Mouse (Mus musculus) Patski (cell line): ENCODE data around the gene Gm28047. TPM values are rescaled to one million over a fixed set of nuclear protein-coding genes. Genes with fewer than 3 reads are reported as not detected.
"Not testable (repeated sequence)": the region's sequence is repeated elsewhere in the genome, so short reads cannot be mapped to it uniquely, and the experiment has no call there.

Experiments used
- ATAC-seq: fragments of 100-300 bp; one replicate; pipeline ENCODE4 v1.8.0; 2021
- CTCF ChIA-PET: fragments of 350-600 bp; sonication (Branson Sonifier 250); formaldehyde crosslinking; loops from one replicate; lab custom pipeline; 2022; ENCODE audit warnings: inconsistent platforms; lab: Charles Lee
- POLR2A ChIA-PET: fragments of 350-600 bp; sonication (Branson Sonifier 250); formaldehyde crosslinking; loops from one replicate; lab custom pipeline; 2022; ENCODE audit warnings: antibody characterized with exemption, inconsistent platforms; lab: Charles Lee
- DNase-seq: peaks from one replicate; pipeline ENCODE4 v3.0.0-alpha.2; 2011; ENCODE audit warnings: low read depth, low spot score
- H3K27me3 ChIP-seq: fragments of 371-371 bp; one replicate; pipeline ENCODE4 v1.5.1; 2021
- CTCF ChIP-seq: fragments of 100-300 bp; IDR thresholded peaks from one replicate; pipeline ENCODE4 v1.5.1; 2021
- in situ Hi-C: fragments of 300-500 bp; cut with MboI; formaldehyde crosslinking; loops from 3 replicates; pipeline ENCODE4 v1.11.1; 2018; ENCODE audit warnings: low pct_unique_long_range_greater_than_20kb, mixed read lengths
- polyA plus RNA-seq: library from polyadenylated mRNA; unstranded; gene quantifications from one replicate; pipeline ENCODE4 v1.2.3, GENCODE M21; 2021

Gene Gm28047
- polyA plus RNA-seq, 1 experiment from 2014 or later, result not detected

DNA sequence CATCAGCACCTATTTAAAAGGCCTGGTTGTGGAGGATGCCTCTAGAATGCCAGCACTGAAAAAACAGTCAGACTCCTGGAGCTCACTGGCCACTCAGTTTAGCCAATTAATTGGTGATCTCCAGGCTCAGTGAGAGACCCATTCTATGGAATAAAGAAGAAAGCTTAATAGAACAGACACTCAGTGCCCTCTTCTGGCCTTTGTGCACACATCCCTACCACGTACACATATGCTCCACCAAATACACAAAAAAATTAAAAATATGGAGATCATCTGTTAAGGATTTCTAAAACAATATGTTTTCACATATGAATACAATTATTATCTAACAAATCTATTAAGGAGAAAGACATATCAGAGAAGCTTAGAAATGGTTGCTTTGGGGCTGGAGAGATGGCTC lies 4.1 kb downstream of the Gm28047 start:
- TF ChIP-seq CTCF, result no peak
- ChIA-PET POLR2A (interaction anchor here (0.6 kb wide), 1 partner anchor 626 kb away, joined by 3 read pairs; no protein-coding TSS in a partner anchor), CTCF (interaction anchor here (0.7 to 1.5 kb wide), 2 partner anchors 29 to 32 kb away, joined by 3 read pairs; no protein-coding TSS in a partner anchor)
- in situ Hi-C loops, result no loop called here
- no peaks in the 10 kb centered on the region for H3K27me3 ChIP-seq
- DNase-seq (no peak), ATAC-seq (no peak)

DNA sequence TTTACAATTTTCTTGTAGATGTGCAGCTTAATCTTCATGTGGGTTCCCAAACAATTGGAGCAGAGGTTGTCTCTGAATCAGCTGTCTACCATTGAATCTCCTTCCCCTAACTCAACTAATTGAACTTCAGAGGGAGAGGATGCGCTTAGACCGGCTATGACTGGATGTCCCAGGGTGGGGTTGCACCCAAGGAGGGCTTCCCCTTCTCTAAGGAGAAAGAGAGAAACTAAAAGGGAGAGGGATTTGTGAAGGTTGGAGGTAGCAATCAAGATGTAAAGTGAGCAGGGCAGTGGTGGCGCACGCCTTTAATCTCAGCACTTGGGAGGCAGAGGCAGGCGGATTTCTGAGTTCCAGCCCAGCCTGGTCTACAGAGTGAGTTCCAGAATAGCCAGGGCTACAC lies 5.4 kb downstream of the Gm28047 start:
- CTCF ChIA-PET, result interaction anchor here (1.6 kb wide), 1 partner anchor 10 kb away, joined by 4 read pairs; no protein-coding TSS in a partner anchor
- in situ Hi-C loops, result no loop called here

GRCm38 (mm10) chr15:102617654-102618053 lies 7.2 kb downstream of the Gm28047 start:
- CTCF ChIA-PET, result interaction anchor here (1.1 kb wide), 1 partner anchor 10 kb away, joined by 3 read pairs; no protein-coding TSS in a partner anchor
- ATAC-seq (no peak), DNase-seq (no peak)
- POLR2A ChIA-PET, result no interaction called here
- TF ChIP-seq CTCF, result no peak
- in situ Hi-C loops, result no loop called here
- H3K27me3 ChIP-seq, result no peaks in the 10 kb centered on the region

More for the DNA sequence above, 5.4 kb downstream of the Gm28047 start:
- H3K27me3 ChIP-seq, result no peaks in the 10 kb centered on the region
- POLR2A ChIA-PET, result no interaction called here
- no peak for TF ChIP-seq CTCF
- ATAC-seq, result no peak
- DNase-seq, result no peak

DNA sequence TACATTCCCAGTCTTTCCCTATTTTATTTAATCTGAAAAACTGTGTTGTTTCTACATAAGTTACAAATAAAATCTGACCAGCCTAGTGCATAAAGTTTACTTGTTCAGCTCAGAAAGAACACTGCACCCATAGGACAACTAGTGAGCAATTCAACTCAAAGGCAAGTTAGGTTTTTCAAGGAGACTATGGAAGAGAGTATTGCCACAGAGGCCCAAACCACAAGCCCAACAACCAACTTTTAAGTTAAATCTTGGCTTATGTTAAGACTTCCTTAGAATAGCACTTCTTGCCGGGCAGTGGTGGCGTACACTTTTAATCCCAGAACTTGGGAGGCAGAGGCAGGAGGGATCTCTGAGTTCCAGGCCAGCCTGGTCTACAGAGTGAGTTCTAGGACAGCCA lies 8.7 kb downstream of the Gm28047 start:
- ChIA-PET POLR2A (no interaction called here), CTCF (interaction anchor here (0.8 kb wide), 1 partner anchor 54 kb away, joined by 3 read pairs; no protein-coding TSS in a partner anchor)
- DNase-seq (no peak), ATAC-seq (no peak)
- no peak for TF ChIP-seq CTCF
- no peaks in the 10 kb centered on the region for H3K27me3 ChIP-seq
- in situ Hi-C loops, result no loop called here

DNA sequence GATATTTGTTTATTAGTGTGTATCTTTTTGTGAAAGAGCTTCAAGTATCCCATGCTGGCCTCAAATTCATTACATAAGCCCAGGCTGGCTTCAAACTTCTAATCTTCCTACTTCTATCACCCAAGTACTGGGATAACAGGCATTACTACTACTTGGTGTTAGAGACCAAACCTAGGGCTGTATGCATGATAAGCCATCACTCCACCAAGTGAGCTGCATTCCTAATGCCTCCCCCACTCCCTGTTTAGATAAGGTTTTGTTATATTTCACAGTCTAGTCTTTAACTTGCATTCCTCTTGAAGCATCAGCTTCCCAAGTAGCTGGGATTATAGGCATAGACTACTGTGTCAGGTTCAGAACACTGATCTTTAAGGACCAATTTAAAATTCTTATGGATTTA lies 10.6 kb downstream of the Gm28047 start:
- ATAC-seq (no peak), DNase-seq (no peak)
- CTCF ChIA-PET, result interaction anchor here (0.8 to 1.0 kb wide), 2 partner anchors 27 to 43 kb away, joined by 4 read pairs; no protein-coding TSS in a partner anchor
- H3K27me3 ChIP-seq, result no peaks in the 10 kb centered on the region
- in situ Hi-C loops, result no loop called here
- no peak for TF ChIP-seq CTCF
- POLR2A ChIA-PET, result no interaction called here

- DNase-seq (no peak), ATAC-seq (no peak)
- in situ Hi-C loops, result no loop called here
- CTCF ChIA-PET, result interaction anchor here (0.8 to 0.9 kb wide), 2 partner anchors 9 to 22 kb away, joined by 3 read pairs; no protein-coding TSS in a partner anchor
- peak; percentile 59 for TF ChIP-seq CTCF
- no peaks in the 10 kb centered on the region for H3K27me3 ChIP-seq
- POLR2A ChIA-PET, result no interaction called here
Measured at GRCm38 (mm10) chr15:102612966-102613365, 11.9 kb downstream of the Gm28047 start.

DNA sequence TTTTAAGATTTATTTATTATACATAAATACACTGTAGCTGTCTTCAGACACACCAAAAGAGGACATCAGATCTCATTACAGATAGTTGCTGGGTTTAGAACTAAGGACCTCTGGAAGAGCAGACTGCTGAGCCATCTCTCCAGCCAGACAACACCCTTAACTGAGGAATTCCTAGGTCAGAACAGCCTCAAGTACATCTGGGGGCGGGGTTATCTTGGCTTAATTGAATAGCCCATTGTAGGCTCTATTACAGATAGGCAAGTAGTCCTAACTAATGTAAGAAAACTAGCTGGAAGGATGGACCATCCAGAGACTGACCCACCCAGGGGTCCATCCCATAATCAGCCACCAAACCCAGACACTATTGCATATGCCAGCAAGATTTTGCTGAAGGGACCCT lies 16.3 kb downstream of the Gm28047 start:
- CTCF ChIA-PET, result interaction anchor here (0.9 to 2.0 kb wide), 3 partner anchors 9 to 57 kb away, joined by 3 to 5 read pairs (median 4); no protein-coding TSS in a partner anchor
- H3K27me3 ChIP-seq, in situ Hi-C loops, ATAC-seq, DNase-seq: not testable (repeated sequence)
- POLR2A ChIA-PET, result interaction anchor here (0.6 kb wide), 1 partner anchor 25 kb away, joined by 7 read pairs; no protein-coding TSS in a partner anchor

- no peaks in the 10 kb centered on the region for H3K27me3 ChIP-seq
- DNase-seq (no peak), ATAC-seq (no peak)
- TF ChIP-seq CTCF, result no peak
- CTCF ChIA-PET, result interaction anchor here (1.4 kb wide), 1 partner anchor 15 kb away, joined by 5 read pairs; no protein-coding TSS in a partner anchor
- POLR2A ChIA-PET, result no interaction called here
- in situ Hi-C loops, result no loop called here
Measured at GRCm38 (mm10) chr15:102593996-102594656, 30.7 kb downstream of the Gm28047 start.

GRCm38 (mm10) chr15:102592674-102593073 lies 32.2 kb downstream of the Gm28047 start:
- in situ Hi-C loops, result no loop called here
- TF ChIP-seq CTCF, result peak; percentile 16
- ChIA-PET CTCF (interaction anchor here (1.4 to 2.1 kb wide), 2 partner anchors 16 to 78 kb away, joined by 5 read pairs; no protein-coding TSS in a partner anchor), POLR2A (no interaction called here)
- H3K27me3 ChIP-seq, result no peaks in the 10 kb centered on the region
- ATAC-seq, result no peak
- no peak for DNase-seq

GRCm38 (mm10) chr15:102590567-102590966 lies 34.3 kb downstream of the Gm28047 start:
- DNase-seq, result no peak
- ChIA-PET CTCF (interaction anchor here (1.3 kb wide), 1 partner anchor 30 kb away, joined by 3 read pairs; no protein-coding TSS in a partner anchor), POLR2A (no interaction called here)
- no peak for ATAC-seq
- no peak for TF ChIP-seq CTCF
- in situ Hi-C loops, result no loop called here
- no peaks in the 10 kb centered on the region for H3K27me3 ChIP-seq

GRCm38 (mm10) chr15:102589826-102590225 lies 35.0 kb downstream of the Gm28047 start:
- ChIA-PET POLR2A (no interaction called here), CTCF (no interaction called here)
- H3K27me3 ChIP-seq, result no peaks in the 10 kb centered on the region
- no peak for TF ChIP-seq CTCF
- in situ Hi-C loops, result no loop called here
- no peak for DNase-seq
- ATAC-seq, result no peak
